Mouse (Mus musculus): ENCODE measurements at regions not wholly inside any gene's neighbourhood (a gene's known extent, or its start where the extent isn't known, plus 50 kb on each side); places are given as distances from the start of the nearest gene placed in this dataset.

DNA sequence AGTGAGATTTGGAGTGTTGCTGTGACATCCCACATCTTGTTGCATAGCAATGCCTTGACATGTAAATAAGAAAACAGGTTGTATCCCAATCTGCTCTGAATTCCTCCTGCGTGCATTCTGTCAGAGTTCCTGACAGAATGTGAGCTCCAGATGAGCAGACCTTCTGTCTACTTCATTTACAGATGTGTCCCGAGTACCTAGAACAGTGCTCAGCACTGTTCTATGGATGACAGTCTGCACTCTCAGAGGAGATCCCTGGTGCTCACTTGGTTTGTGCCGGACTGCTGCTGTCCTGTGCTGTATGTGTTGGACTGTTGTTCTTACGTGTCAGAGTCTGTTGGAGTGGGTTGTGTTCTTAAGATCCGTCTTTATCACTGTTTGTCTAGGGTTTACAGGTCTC, 211.4 kb upstream of the Ttc29 start:
- H3K9me3 ChIP-seq (replicated peaks; ENCODE audit: insufficient read depth, low read length): no peaks in the 10 kb centered on the region
- H3K9ac ChIP-seq (ENCODE audit: control insufficient read depth, low read depth, low read length, poor library complexity, severe bottlenecking): no peak overlapping the region
- peaks cover 0 to 2% of the 10 kb centered on the region in 2 experiments; a peak in 1 of 4 replicates for H3K4me1 ChIP-seq (ENCODE audit: control insufficient read depth in 1 of 2, insufficient read depth in 2 of 2, low read length in 2 of 2)
- no peak for TF ChIP-seq RCOR1 (IDR thresholded peaks at IDR 0.05; ENCODE audit: low read depth, low read length)
- no peak for TF ChIP-seq NELFE (IDR thresholded peaks at IDR 0.05; ENCODE audit: low read depth, low read length)
- TF ChIP-seq RAD21 (IDR thresholded peaks at IDR 0.05; ENCODE audit: low read depth, low read length): no peak
- TF ChIP-seq POLR2AphosphoS5 (IDR thresholded peaks at IDR 0.05; ENCODE audit: borderline replicate concordance, low read depth, low read length): no peak
- TF ChIP-seq MXI1 (IDR thresholded peaks at IDR 0.05; ENCODE audit: low read depth, low read length): no peak
- TF ChIP-seq ETS1 (IDR thresholded peaks at IDR 0.05; ENCODE audit: low read depth, low read length): no peak
- TF ChIP-seq ZNF384 (IDR thresholded peaks at IDR 0.05; ENCODE audit: low read depth, low read length): no peak
- TF ChIP-seq MAX (IDR thresholded peaks at IDR 0.05; ENCODE audit: low read length): no peak
- TF ChIP-seq NRF1 (IDR thresholded peaks at IDR 0.05; ENCODE audit: insufficient read depth, low read depth, low read length, poor library complexity, severe bottlenecking): no peak
- TF ChIP-seq CHD1 (IDR thresholded peaks at IDR 0.05; ENCODE audit: low read depth, low read length): no peak
- no peak for TF ChIP-seq CTCF (IDR thresholded peaks at IDR 0.05 in 2 of 3, conservative IDR thresholded peaks at IDR 0.05 in 1 of 3; ENCODE audit: control insufficient read depth in 1 of 3, insufficient read depth in 1 of 3, low read depth in 2 of 3, low read length in 3 of 3, poor library complexity in 1 of 3, severe bottlenecking in 1 of 3)
- TF ChIP-seq CHD2 (IDR thresholded peaks at IDR 0.05; ENCODE audit: low read length): no peak
- no peak for TF ChIP-seq TBP (IDR thresholded peaks at IDR 0.05; ENCODE audit: low read depth, low read length)
- no peak for TF ChIP-seq BHLHE40 (IDR thresholded peaks at IDR 0.05; ENCODE audit: borderline replicate concordance, low read depth, low read length)
- TF ChIP-seq UBTF (IDR thresholded peaks at IDR 0.05; ENCODE audit: borderline replicate concordance, insufficient read depth, low read depth, low read length): no peak
- TF ChIP-seq ZMIZ1 (IDR thresholded peaks at IDR 0.05; ENCODE audit: low read depth, low read length): no peak
- TF ChIP-seq SMC3 (IDR thresholded peaks at IDR 0.05; ENCODE audit: low read depth, low read length): no peak
- TF ChIP-seq MAFK (IDR thresholded peaks at IDR 0.05; ENCODE audit: borderline replicate concordance, low read depth, low read length): no peak
- TF ChIP-seq MYB (IDR thresholded peaks at IDR 0.05; ENCODE audit: low read depth, low read length): no peak
- no peaks in the 10 kb centered on the region; a peak in 1 of 4 replicates for H3K27me3 ChIP-seq (ENCODE audit: control insufficient read depth in 1 of 2, insufficient read depth in 2 of 2, low read length in 2 of 2)
- no peak overlapping the region for H3K27ac ChIP-seq (ENCODE audit: control insufficient read depth, low read depth, low read length)
- no peak for DNase-seq (ENCODE audit: low read depth, low spot score)
- H3K79me2 ChIP-seq (ENCODE audit: control insufficient read depth, insufficient read depth, low read length, poor library complexity): no peaks in the 10 kb centered on the region
- no peaks in the 10 kb centered on the region for H3K36me3 ChIP-seq (ENCODE audit: control insufficient read depth in 1 of 2, insufficient read depth in 2 of 2, low read length in 2 of 2)
- no peak overlapping the region for H3K4me3 ChIP-seq (ENCODE audit: control insufficient read depth in 1 of 2, insufficient read depth in 1 of 2, low read depth in 2 of 2, low read length in 2 of 2)

DNA sequence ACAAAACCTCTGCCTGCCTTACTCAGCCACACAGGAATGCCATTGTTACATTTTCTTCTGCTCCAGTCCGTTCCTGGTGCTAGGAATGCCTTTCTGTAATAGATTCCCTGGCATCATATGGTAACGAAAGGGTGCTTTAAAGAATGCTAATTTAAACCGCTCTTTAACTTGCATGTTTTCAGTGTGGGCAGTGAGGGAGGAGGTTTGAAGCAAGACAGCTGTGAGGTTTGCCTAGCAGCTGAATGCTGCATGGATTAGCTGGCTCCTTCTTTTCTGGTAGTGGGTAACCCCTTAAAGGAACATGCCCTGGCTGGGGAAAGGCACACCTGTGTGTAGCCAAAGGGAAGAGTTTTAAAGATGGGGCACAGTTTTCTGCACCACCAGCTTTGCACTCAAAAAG, 211.0 kb upstream of the Ttc29 start:
- Histone ChIP-seq H3K36me3 (ENCODE audit: control insufficient read depth in 1 of 2, insufficient read depth in 2 of 2, low read length in 2 of 2) (no peaks in the 10 kb centered on the region), H3K27me3 (ENCODE audit: control insufficient read depth in 1 of 2, insufficient read depth in 2 of 2, low read length in 2 of 2) (no peaks in the 10 kb centered on the region; a peak in 1 of 4 replicates)

More for the DNA sequence above, 211.0 kb upstream of the Ttc29 start:
- no peak for DNase-seq (ENCODE audit: low read depth, low spot score)
- Histone ChIP-seq H3K79me2 (ENCODE audit: control insufficient read depth, insufficient read depth, low read length, poor library complexity) (no peaks in the 10 kb centered on the region), H3K9me3 (replicated peaks; ENCODE audit: insufficient read depth, low read length) (no peaks in the 10 kb centered on the region), H3K4me1 (ENCODE audit: control insufficient read depth in 1 of 2, insufficient read depth in 2 of 2, low read length in 2 of 2) (peaks cover 0 to 2% of the 10 kb centered on the region in 2 experiments; a peak in 1 of 4 replicates), H3K27ac (ENCODE audit: control insufficient read depth, low read depth, low read length) (no peak overlapping the region), H3K4me3 (ENCODE audit: control insufficient read depth in 1 of 2, insufficient read depth in 1 of 2, low read depth in 2 of 2, low read length in 2 of 2) (no peak overlapping the region), H3K9ac (ENCODE audit: control insufficient read depth, low read depth, low read length, poor library complexity, severe bottlenecking) (no peak overlapping the region)
- no peak for TF ChIP-seq GATA1 (IDR thresholded peaks at IDR 0.05; ENCODE audit: low read depth, low read length)
